Mouse (Mus musculus) thymus, adult 2 months (tissue): ENCODE measurements around the gene Fam216a.

ENCODE experiments used
- CTCF ChIP-seq: fragments of 200-500 bp; IDR thresholded peaks from 2 replicates; pipeline ENCODE4 v1.5.1; 2012; ENCODE audit warnings: mild to moderate bottlenecking, control low read depth, low read length, moderate library complexity, borderline replicate concordance; ENCODE audit not compliant: control insufficient read depth, poor library complexity, insufficient read depth; ENCODE audit errors: extremely low read depth
- POLR2A ChIP-seq: fragments of 200-500 bp; IDR thresholded peaks from 2 replicates; pipeline ENCODE4 v1.6.1; 2012; ENCODE audit warnings: mild to moderate bottlenecking, low read length, control low read depth, moderate library complexity; ENCODE audit not compliant: control insufficient read depth, poor library complexity, insufficient read depth; ENCODE audit errors: extremely low read depth

DNA sequence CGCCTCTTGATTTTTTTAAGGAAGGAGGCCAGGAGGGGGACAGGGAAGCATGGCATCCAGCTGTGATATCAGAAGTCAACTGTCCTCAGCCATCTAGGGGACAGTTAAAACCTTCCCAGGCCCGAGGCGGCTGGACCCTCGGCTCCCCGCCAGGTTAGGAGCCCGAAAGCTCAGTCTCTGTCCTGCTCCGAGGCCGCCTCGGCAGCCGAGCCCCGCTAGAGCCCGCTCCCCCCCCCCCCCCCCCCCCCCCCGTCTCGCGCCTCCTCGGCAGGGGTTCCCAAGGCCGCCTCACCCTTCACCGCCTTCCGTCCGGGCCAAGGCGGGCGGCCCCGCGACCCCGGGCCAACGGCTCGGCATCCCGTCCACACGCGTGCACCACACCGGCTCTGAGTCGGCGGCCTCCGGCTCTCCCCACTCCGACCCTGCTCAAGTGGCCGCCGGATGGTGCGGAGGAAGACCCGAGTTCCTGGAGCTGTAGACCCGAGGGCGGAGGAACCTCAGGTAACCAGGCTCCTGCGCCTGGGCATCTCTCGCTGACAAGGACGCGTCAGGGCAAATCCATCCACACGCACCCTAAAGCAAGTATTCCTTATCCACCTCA is 473 bp downstream of the Fam216a start, which contains the start of gene Gpn3:
- no peak for TF ChIP-seq CTCF
- TF ChIP-seq POLR2A: no peak
